Mouse (Mus musculus): ENCODE measurements around the gene Rtl8b. TPM values are rescaled to one million over a fixed set of nuclear protein-coding genes. Genes with fewer than 3 reads are reported as not detected.
"Not testable (repeated sequence)": the region's sequence is repeated elsewhere in the genome, so short reads cannot be mapped to it uniquely, and the experiment has no call there.

Rtl8b gene
- polyA plus RNA-seq, 1 experiment, result 9.0 TPM

- Histone ChIP-seq H3K27ac (ENCODE audit: insufficient read depth, low read length) (no peak overlapping the region), H3K9ac (ENCODE audit: low read depth, poor library complexity, severe bottlenecking) (no peak overlapping the region), H3K27me3 (ENCODE audit: control insufficient read depth, insufficient read depth, low read length, poor library complexity, severe bottlenecking) (no peaks in the 10 kb centered on the region), H3K36me3 (ENCODE audit: control insufficient read depth, insufficient read depth, low read length, poor library complexity, severe bottlenecking) (no peaks in the 10 kb centered on the region), H3K9me3 (replicated peaks; ENCODE audit: control insufficient read depth, insufficient read depth, low read length, poor library complexity, severe bottlenecking) (no peaks in the 10 kb centered on the region), H3K4me3 (ENCODE audit: low read depth, low read length) (no peak overlapping the region), H3K4me1 (ENCODE audit: control insufficient read depth, insufficient read depth, low read length) (no peaks in the 10 kb centered on the region)
- no peak for TF ChIP-seq CTCF (IDR thresholded peaks at IDR 0.05; ENCODE audit: low read depth, low read length)
- no peak for TF ChIP-seq POLR2A (IDR thresholded peaks at IDR 0.05; ENCODE audit: insufficient read depth, low read length)
- TF ChIP-seq EP300 (IDR thresholded peaks at IDR 0.05; ENCODE audit: insufficient read depth, low read depth, low read length), result no peak
Measured at GRCm38 (mm10) chrX:53694008-53694777, 24.0 kb upstream of the Rtl8b start.

GRCm38 (mm10) chrX:53693141-53693540 lies 22.9 kb upstream of the Rtl8b start:
- Histone ChIP-seq H3K36me3 (ENCODE audit: control insufficient read depth, insufficient read depth, low read length, poor library complexity, severe bottlenecking) (no peaks in the 10 kb centered on the region), H3K27ac (ENCODE audit: insufficient read depth, low read length) (no peak overlapping the region), H3K9ac (ENCODE audit: low read depth, poor library complexity, severe bottlenecking) (no peak overlapping the region), H3K4me1 (ENCODE audit: control insufficient read depth, insufficient read depth, low read length) (no peaks in the 10 kb centered on the region), H3K4me3 (ENCODE audit: low read depth, low read length) (no peak overlapping the region), H3K27me3 (ENCODE audit: control insufficient read depth, insufficient read depth, low read length, poor library complexity, severe bottlenecking) (no peaks in the 10 kb centered on the region), H3K9me3 (replicated peaks; ENCODE audit: control insufficient read depth, insufficient read depth, low read length, poor library complexity, severe bottlenecking) (no peaks in the 10 kb centered on the region)
- TF ChIP-seq EP300 (IDR thresholded peaks at IDR 0.05; ENCODE audit: insufficient read depth, low read depth, low read length) (no peak), POLR2A (IDR thresholded peaks at IDR 0.05; ENCODE audit: insufficient read depth, low read length) (no peak), CTCF (IDR thresholded peaks at IDR 0.05; ENCODE audit: low read depth, low read length) (no peak)

- no peak for TF ChIP-seq POLR2A (IDR thresholded peaks at IDR 0.05; ENCODE audit: insufficient read depth, low read length)
- TF ChIP-seq EP300 (IDR thresholded peaks at IDR 0.05; ENCODE audit: insufficient read depth, low read depth, low read length), result no peak
- TF ChIP-seq CTCF (IDR thresholded peaks at IDR 0.05; ENCODE audit: low read depth, low read length), result no peak
- H3K36me3 ChIP-seq (ENCODE audit: control insufficient read depth, insufficient read depth, low read length, poor library complexity, severe bottlenecking), result no peaks in the 10 kb centered on the region
Measured at GRCm38 (mm10) chrX:53692065-53692464, 21.9 kb upstream of the Rtl8b start.

GRCm38 (mm10) chrX:53684676-53685075 lies 14.5 kb upstream of the Rtl8b start:
- H3K9ac ChIP-seq (ENCODE audit: low read depth, poor library complexity, severe bottlenecking); H3K27me3 ChIP-seq (ENCODE audit: control insufficient read depth, insufficient read depth, low read length, poor library complexity, severe bottlenecking); H3K4me3 ChIP-seq (ENCODE audit: low read depth, low read length); H3K4me1 ChIP-seq (ENCODE audit: control insufficient read depth, insufficient read depth, low read length); H3K27ac ChIP-seq (ENCODE audit: insufficient read depth, low read length); H3K9me3 ChIP-seq (replicated peaks; ENCODE audit: control insufficient read depth, insufficient read depth, low read length, poor library complexity, severe bottlenecking); H3K36me3 ChIP-seq (ENCODE audit: control insufficient read depth, insufficient read depth, low read length, poor library complexity, severe bottlenecking): not testable (repeated sequence)

More at GRCm38 (mm10) chrX:53692065-53692464, 21.9 kb upstream of the Rtl8b start:
- H3K27me3 ChIP-seq (ENCODE audit: control insufficient read depth, insufficient read depth, low read length, poor library complexity, severe bottlenecking), result no peaks in the 10 kb centered on the region
- no peak overlapping the region for H3K27ac ChIP-seq (ENCODE audit: insufficient read depth, low read length)
- no peaks in the 10 kb centered on the region for H3K9me3 ChIP-seq (replicated peaks; ENCODE audit: control insufficient read depth, insufficient read depth, low read length, poor library complexity, severe bottlenecking)
- no peak overlapping the region for H3K4me3 ChIP-seq (ENCODE audit: low read depth, low read length)
- no peak overlapping the region for H3K9ac ChIP-seq (ENCODE audit: low read depth, poor library complexity, severe bottlenecking)
- no peaks in the 10 kb centered on the region for H3K4me1 ChIP-seq (ENCODE audit: control insufficient read depth, insufficient read depth, low read length)

- not testable (repeated sequence) for H3K9me3 ChIP-seq (replicated peaks; ENCODE audit: control insufficient read depth, insufficient read depth, low read length, poor library complexity, severe bottlenecking); H3K27me3 ChIP-seq (ENCODE audit: control insufficient read depth, insufficient read depth, low read length, poor library complexity, severe bottlenecking); H3K4me3 ChIP-seq (ENCODE audit: low read depth, low read length); H3K4me1 ChIP-seq (ENCODE audit: control insufficient read depth, insufficient read depth, low read length); H3K36me3 ChIP-seq (ENCODE audit: control insufficient read depth, insufficient read depth, low read length, poor library complexity, severe bottlenecking); H3K27ac ChIP-seq (ENCODE audit: insufficient read depth, low read length); H3K9ac ChIP-seq (ENCODE audit: low read depth, poor library complexity, severe bottlenecking)
Measured at GRCm38 (mm10) chrX:53682650-53683049, 12.4 kb upstream of the Rtl8b start.

- H3K4me1 ChIP-seq (ENCODE audit: control insufficient read depth, insufficient read depth, low read length); H3K9me3 ChIP-seq (replicated peaks; ENCODE audit: control insufficient read depth, insufficient read depth, low read length, poor library complexity, severe bottlenecking); H3K27me3 ChIP-seq (ENCODE audit: control insufficient read depth, insufficient read depth, low read length, poor library complexity, severe bottlenecking); H3K36me3 ChIP-seq (ENCODE audit: control insufficient read depth, insufficient read depth, low read length, poor library complexity, severe bottlenecking); H3K27ac ChIP-seq (ENCODE audit: insufficient read depth, low read length); H3K9ac ChIP-seq (ENCODE audit: low read depth, poor library complexity, severe bottlenecking); H3K4me3 ChIP-seq (ENCODE audit: low read depth, low read length): not testable (repeated sequence)
Measured at GRCm38 (mm10) chrX:53676943-53677342, 6.7 kb upstream of the Rtl8b start.

GRCm38 (mm10) chrX:53670696-53671095 lies 488 bp upstream of the Rtl8b start:
- not testable (repeated sequence) for H3K4me3 ChIP-seq (ENCODE audit: low read depth, low read length); H3K36me3 ChIP-seq (ENCODE audit: control insufficient read depth, insufficient read depth, low read length, poor library complexity, severe bottlenecking); H3K27me3 ChIP-seq (ENCODE audit: control insufficient read depth, insufficient read depth, low read length, poor library complexity, severe bottlenecking); H3K9ac ChIP-seq (ENCODE audit: low read depth, poor library complexity, severe bottlenecking); H3K9me3 ChIP-seq (replicated peaks; ENCODE audit: control insufficient read depth, insufficient read depth, low read length, poor library complexity, severe bottlenecking); H3K4me1 ChIP-seq (ENCODE audit: control insufficient read depth, insufficient read depth, low read length); H3K27ac ChIP-seq (ENCODE audit: insufficient read depth, low read length)

GRCm38 (mm10) chrX:53669557-53670270 lies 494 bp downstream of the Rtl8b start:
- not testable (repeated sequence) for H3K9ac ChIP-seq (ENCODE audit: low read depth, poor library complexity, severe bottlenecking); H3K4me1 ChIP-seq (ENCODE audit: control insufficient read depth, insufficient read depth, low read length); H3K27ac ChIP-seq (ENCODE audit: insufficient read depth, low read length); H3K4me3 ChIP-seq (ENCODE audit: low read depth, low read length); H3K36me3 ChIP-seq (ENCODE audit: control insufficient read depth, insufficient read depth, low read length, poor library complexity, severe bottlenecking); H3K27me3 ChIP-seq (ENCODE audit: control insufficient read depth, insufficient read depth, low read length, poor library complexity, severe bottlenecking); H3K9me3 ChIP-seq (replicated peaks; ENCODE audit: control insufficient read depth, insufficient read depth, low read length, poor library complexity, severe bottlenecking)

- not testable (repeated sequence) for H3K4me1 ChIP-seq (ENCODE audit: control insufficient read depth, insufficient read depth, low read length); H3K27me3 ChIP-seq (ENCODE audit: control insufficient read depth, insufficient read depth, low read length, poor library complexity, severe bottlenecking); H3K4me3 ChIP-seq (ENCODE audit: low read depth, low read length); H3K9ac ChIP-seq (ENCODE audit: low read depth, poor library complexity, severe bottlenecking); H3K36me3 ChIP-seq (ENCODE audit: control insufficient read depth, insufficient read depth, low read length, poor library complexity, severe bottlenecking); H3K9me3 ChIP-seq (replicated peaks; ENCODE audit: control insufficient read depth, insufficient read depth, low read length, poor library complexity, severe bottlenecking); H3K27ac ChIP-seq (ENCODE audit: insufficient read depth, low read length)
Measured at GRCm38 (mm10) chrX:53652917-53653316, 17.3 kb downstream of the Rtl8b start.

Data from ES-Bruce4 (cell line).